Mouse (Mus musculus) embryonic facial prominence, embryonic 13.5 days (tissue): ENCODE measurements around the gene Fam107b. TPM values are rescaled to one million over a fixed set of nuclear protein-coding genes. Genes with fewer than 3 reads are reported as not detected.

Experiments used
- ATAC-seq: fragments of 200-750 bp; cut with Nextera tagmentation; 2 replicates; pipeline ENCODE4 v1.8.0; 2017; ENCODE audit warnings: low read depth; ENCODE audit not compliant: insufficient number of reproducible peaks, insufficient read depth, low FRiP score, low TSS enrichment
- H3K27ac ChIP-seq: fragments of 300-500 bp; sonication (generic); 2 replicates; pipeline ENCODE4 v1.5.1; 2015; ENCODE audit warnings: moderate library complexity, mild to moderate bottlenecking, inconsistent platforms
- H3K27me3 ChIP-seq: fragments of 300-500 bp; sonication (generic); 2 replicates; pipeline ENCODE4 v1.6.1; 2015; ENCODE audit warnings: mild to moderate bottlenecking, inconsistent platforms
- H3K36me3 ChIP-seq: fragments of 300-500 bp; sonication (generic); 2 replicates; pipeline ENCODE4 v1.6.1; 2015; ENCODE audit warnings: mild to moderate bottlenecking, inconsistent platforms
- H3K4me1 ChIP-seq: fragments of 300-500 bp; sonication (generic); 2 replicates; pipeline ENCODE4 v1.6.1; 2015; ENCODE audit warnings: inconsistent platforms
- H3K4me2 ChIP-seq: fragments of 300-500 bp; sonication (generic); 2 replicates; pipeline ENCODE4 v1.6.1; 2015; ENCODE audit warnings: moderate library complexity, mild to moderate bottlenecking, inconsistent platforms
- H3K4me3 ChIP-seq: fragments of 300-500 bp; sonication (generic); 2 replicates; pipeline ENCODE4 v1.5.1; 2015; ENCODE audit warnings: mild to moderate bottlenecking, inconsistent platforms
- H3K9ac ChIP-seq: fragments of 300-500 bp; sonication (generic); 2 replicates; pipeline ENCODE4 v1.6.1; 2015; ENCODE audit warnings: mild to moderate bottlenecking, inconsistent platforms
- H3K9me3 ChIP-seq: fragments of 300-500 bp; sonication (generic); 2 replicates; pipeline ENCODE4 v1.6.1; 2016; ENCODE audit warnings: inconsistent platforms
- WGBS: fragments of 180-500 bp; shearing (Covaris S2); methylation state at CpG from one replicate; pipeline ENCODE4 v1.1.7; 2015; ENCODE audit warnings: mixed read lengths; 5-methylcytosine and 5-hydroxymethylcytosine counted together
- polyA plus RNA-seq: library from polyadenylated mRNA; unstranded; fragments of >200 nt; fragmentation: Nextera tagmentation; extraction: Ambion mirVana; gene quantifications from 2 replicates; pipeline ENCODE4 v1.2.1, GENCODE M21; 2015

The Fam107b gene
- 37.3 and 37.6 TPM in 2 replicates for polyA plus RNA-seq

- H3K4me2 ChIP-seq, result no peak within 1 kb of the TSS
- no peak within 1 kb of the TSS for H3K27ac ChIP-seq
- no peak within 1 kb of the TSS for H3K9ac ChIP-seq
- peaks cover 3% of the 10 kb centered on the region; the same call in 1 of the 2 replicates for H3K4me1 ChIP-seq
- no peaks in the 10 kb centered on the region for H3K9me3 ChIP-seq
- ATAC-seq, result no peak
- H3K36me3 ChIP-seq, result no peaks in the 10 kb centered on the region
- WGBS, result 51% methylated on average over 12 of the region's 12 CpGs
- H3K4me3 ChIP-seq, result no peak within 1 kb of the TSS
- no peaks in the 10 kb centered on the region for H3K27me3 ChIP-seq
Measured at GRCm38 (mm10) chr2:3570186-3570585, at the start of gene Fam107b. Gene Fam107b, plus strand, starts transcription at chr2:3570488.

GRCm38 (mm10) chr2:3522558-3522957, 47.7 kb upstream of the Fam107b start:
- WGBS, result 82% methylated on average over 4 of the region's 4 CpGs
- Histone ChIP-seq H3K27me3 (no peaks in the 10 kb centered on the region), H3K9me3 (no peaks in the 10 kb centered on the region), H3K4me1 (no peaks in the 10 kb centered on the region), H3K36me3 (no peaks in the 10 kb centered on the region), H3K4me3 (no peak overlapping the region), H3K27ac (no peak overlapping the region), H3K9ac (no peak overlapping the region), H3K4me2 (no peak overlapping the region)
- ATAC-seq, result no peak

GRCm38 (mm10) chr2:3526288-3526687, 44.0 kb upstream of the Fam107b start:
- 80% methylated on average over 6 of the region's 6 CpGs for WGBS
- no peak for ATAC-seq
- no peaks in the 10 kb centered on the region for H3K9me3 ChIP-seq

GRCm38 (mm10) chr2:3541307-3542079, 28.8 kb upstream of the Fam107b start:
- no peak overlapping the region for H3K27ac ChIP-seq
- H3K27me3 ChIP-seq, result no peaks in the 10 kb centered on the region
- H3K9ac ChIP-seq, result no peak overlapping the region
- no peaks in the 10 kb centered on the region for H3K36me3 ChIP-seq
- no peak overlapping the region for H3K4me2 ChIP-seq
- no peaks in the 10 kb centered on the region for H3K4me1 ChIP-seq
- H3K9me3 ChIP-seq, result no peaks in the 10 kb centered on the region
- no peak overlapping the region for H3K4me3 ChIP-seq
- WGBS, result 65% methylated on average over 9 of the region's 9 CpGs
- no peak for ATAC-seq

More at GRCm38 (mm10) chr2:3526288-3526687, 44.0 kb upstream of the Fam107b start:
- no peak overlapping the region for H3K4me3 ChIP-seq
- H3K4me2 ChIP-seq, result no peak overlapping the region
- H3K36me3 ChIP-seq, result no peaks in the 10 kb centered on the region
- H3K27ac ChIP-seq, result no peak overlapping the region
- H3K9ac ChIP-seq, result no peak overlapping the region
- H3K27me3 ChIP-seq, result no peaks in the 10 kb centered on the region
- no peaks in the 10 kb centered on the region for H3K4me1 ChIP-seq

- H3K36me3 ChIP-seq, result no peaks in the 10 kb centered on the region
- H3K4me3 ChIP-seq, result no peak overlapping the region
- H3K9me3 ChIP-seq, result no peaks in the 10 kb centered on the region
- no peak overlapping the region for H3K27ac ChIP-seq
- no peak overlapping the region for H3K9ac ChIP-seq
- no peak for ATAC-seq
- 75% methylated on average over 2 of the region's 2 CpGs for WGBS
- no peak overlapping the region for H3K4me2 ChIP-seq
- no peaks in the 10 kb centered on the region for H3K4me1 ChIP-seq
- no peaks in the 10 kb centered on the region for H3K27me3 ChIP-seq
Measured at GRCm38 (mm10) chr2:3546055-3546454, 24.2 kb upstream of the Fam107b start.

- H3K4me2 ChIP-seq, result no peak overlapping the region
- no peak overlapping the region for H3K27ac ChIP-seq
- no peak overlapping the region for H3K9ac ChIP-seq
- no peaks in the 10 kb centered on the region for H3K36me3 ChIP-seq
- H3K4me3 ChIP-seq, result no peak overlapping the region
- 4% methylated on average over 4 of the region's 4 CpGs for WGBS
- no peaks in the 10 kb centered on the region for H3K9me3 ChIP-seq
- H3K4me1 ChIP-seq, result no peaks in the 10 kb centered on the region
- no peak for ATAC-seq
- no peaks in the 10 kb centered on the region for H3K27me3 ChIP-seq
Measured at GRCm38 (mm10) chr2:3546588-3546987, 23.7 kb upstream of the Fam107b start.

- Histone ChIP-seq H3K27ac (no peak overlapping the region), H3K36me3 (no peaks in the 10 kb centered on the region)
Measured at GRCm38 (mm10) chr2:3570606-3571005, 318 bp downstream of the Fam107b start.

GRCm38 (mm10) chr2:3573883-3574282, 3.6 kb downstream of the Fam107b start:
- Histone ChIP-seq H3K4me3 (no peak overlapping the region), H3K9me3 (no peaks in the 10 kb centered on the region), H3K27ac (no peak overlapping the region), H3K27me3 (no peaks in the 10 kb centered on the region), H3K9ac (no peak overlapping the region), H3K4me2 (no peak overlapping the region), H3K36me3 (no peaks in the 10 kb centered on the region), H3K4me1 (peaks cover 3% of the 10 kb centered on the region; the same call in 1 of the 2 replicates)
- 80% methylated on average over 7 of the region's 7 CpGs for WGBS
- ATAC-seq, result no peak

More at GRCm38 (mm10) chr2:3570606-3571005, 318 bp downstream of the Fam107b start:
- no peak for ATAC-seq
- Histone ChIP-seq H3K4me1 (peaks cover 3% of the 10 kb centered on the region; the same call in 1 of the 2 replicates), H3K9ac (no peak overlapping the region), H3K4me2 (no peak overlapping the region), H3K27me3 (no peaks in the 10 kb centered on the region), H3K9me3 (no peaks in the 10 kb centered on the region), H3K4me3 (no peak overlapping the region)
- 77% methylated on average over 11 of the region's 11 CpGs for WGBS

- Histone ChIP-seq H3K36me3 (no peaks in the 10 kb centered on the region), H3K9ac (no peak overlapping the region), H3K4me2 (no peak overlapping the region), H3K27ac (no peak overlapping the region), H3K4me3 (no peak overlapping the region), H3K4me1 (peaks cover 2% of the 10 kb centered on the region; the same call in 1 of the 2 replicates), H3K9me3 (no peaks in the 10 kb centered on the region), H3K27me3 (no peaks in the 10 kb centered on the region)
- 75% methylated on average over 1 of the region's 1 CpGs for WGBS
- no peak for ATAC-seq
Measured at GRCm38 (mm10) chr2:3575140-3575539, 4.9 kb downstream of the Fam107b start.

GRCm38 (mm10) chr2:3576346-3576745, 6.1 kb downstream of the Fam107b start:
- no peak overlapping the region for H3K4me3 ChIP-seq
- H3K9ac ChIP-seq, result no peak overlapping the region
- no peaks in the 10 kb centered on the region for H3K9me3 ChIP-seq
- H3K27ac ChIP-seq, result no peak overlapping the region
- H3K36me3 ChIP-seq, result no peaks in the 10 kb centered on the region
- no peak overlapping the region for H3K4me2 ChIP-seq
- H3K27me3 ChIP-seq, result no peaks in the 10 kb centered on the region
- H3K4me1 ChIP-seq, result no peaks in the 10 kb centered on the region
- no peak for ATAC-seq
- 81% methylated on average over 1 of the region's 1 CpGs for WGBS

GRCm38 (mm10) chr2:3577216-3577615, 6.9 kb downstream of the Fam107b start:
- ATAC-seq, result no peak
- 55% methylated on average over 1 of the region's 1 CpGs for WGBS
- H3K4me2 ChIP-seq, result no peak overlapping the region
- no peak overlapping the region for H3K27ac ChIP-seq
- no peaks in the 10 kb centered on the region for H3K4me1 ChIP-seq
- no peaks in the 10 kb centered on the region for H3K27me3 ChIP-seq
- no peak overlapping the region for H3K4me3 ChIP-seq
- H3K9ac ChIP-seq, result no peak overlapping the region
- no peaks in the 10 kb centered on the region for H3K9me3 ChIP-seq
- H3K36me3 ChIP-seq, result no peaks in the 10 kb centered on the region

GRCm38 (mm10) chr2:3578180-3578902, 8.1 kb downstream of the Fam107b start:
- Histone ChIP-seq H3K4me2 (no peak overlapping the region), H3K27me3 (no peaks in the 10 kb centered on the region), H3K27ac (no peak overlapping the region), H3K9me3 (no peaks in the 10 kb centered on the region), H3K9ac (no peak overlapping the region), H3K36me3 (no peaks in the 10 kb centered on the region), H3K4me1 (no peaks in the 10 kb centered on the region), H3K4me3 (no peak overlapping the region)
- 61% methylated on average over 8 of the region's 8 CpGs for WGBS
- no peak for ATAC-seq
